Mouse (Mus musculus) liver, postnatal 0 days (tissue): ENCODE data around the gene Gm6034. TPM values are rescaled to one million over a fixed set of nuclear protein-coding genes. Genes with fewer than 3 reads are reported as not detected.

Experiments used
- ATAC-seq: fragments of 200-750 bp; cut with Nextera tagmentation; 2 replicates; pipeline ENCODE4 v1.8.0; 2017; ENCODE audit warnings: mild to moderate bottlenecking, moderate library complexity
- DNase-seq: peaks from one replicate; pipeline ENCODE4 v3.0.0-alpha.2; 2016
- H3K27ac ChIP-seq: fragments of 300-500 bp; sonication (generic); 2 replicates; pipeline ENCODE4 v1.5.1; 2014; ENCODE audit warnings: antibody characterized with exemption, moderate library complexity, mild to moderate bottlenecking, low read depth
- H3K27me3 ChIP-seq: fragments of 300-500 bp; sonication (generic); 2 replicates; pipeline ENCODE4 v1.6.1; 2014; ENCODE audit warnings: low read length, control low read depth, mixed read lengths; ENCODE audit not compliant: insufficient read depth
- H3K36me3 ChIP-seq: fragments of 300-500 bp; sonication (generic); replicated peaks from 2 replicates; pipeline ENCODE4 v1.6.1; 2014; ENCODE audit warnings: mild to moderate bottlenecking, control low read depth, low read length, moderate library complexity, mixed read lengths; ENCODE audit not compliant: insufficient read depth
- H3K4me1 ChIP-seq: fragments of 300-500 bp; sonication (generic); 2 replicates; pipeline ENCODE4 v1.6.1; 2014; ENCODE audit warnings: antibody characterized with exemption, mild to moderate bottlenecking, control low read depth; ENCODE audit not compliant: insufficient read depth
- H3K4me2 ChIP-seq: fragments of 300-500 bp; sonication (generic); 2 replicates; pipeline ENCODE4 v1.6.1; 2014; ENCODE audit warnings: low read depth, mild to moderate bottlenecking, low read length, moderate library complexity, mixed read lengths
- H3K4me3 ChIP-seq: fragments of 300-500 bp; sonication (generic); 2 replicates; pipeline ENCODE4 v1.5.1; 2014; ENCODE audit warnings: low read depth, low read length
- H3K9ac ChIP-seq: fragments of 300-500 bp; sonication (generic); replicated peaks from 2 replicates; pipeline ENCODE4 v1.6.1; 2014; ENCODE audit warnings: mild to moderate bottlenecking, moderate library complexity
- H3K9me3 ChIP-seq: fragments of 300-500 bp; sonication (generic); 2 replicates; pipeline ENCODE4 v1.6.1; 2016; ENCODE audit warnings: mild to moderate bottlenecking, control low read depth, low read length, mixed read lengths
- CTCF ChIP-seq: sonication (generic); IDR thresholded peaks from 2 replicates; pipeline ENCODE4 v1.5.1; 2016; ENCODE audit warnings: antibody characterized with exemption, low read depth
- EP300 ChIP-seq: IDR thresholded peaks from 2 replicates; pipeline ENCODE4 v1.6.1; 2016; ENCODE audit warnings: antibody characterized with exemption, low read depth, mild to moderate bottlenecking
- WGBS: fragments of 180-500 bp; shearing (Covaris S2); extraction: QIAGEN DNeasy Blood & Tissue Kit; methylation state at CpG from one replicate; pipeline ENCODE4 v1.1.7; 2014; ENCODE audit not compliant: insufficient replicate concordance; 5-methylcytosine and 5-hydroxymethylcytosine counted together
- polyA plus RNA-seq: library from polyadenylated mRNA; unstranded; fragments of >200 nt; fragmentation: Nextera tagmentation; extraction: Ambion mirVana; gene quantifications from 2 replicates; pipeline ENCODE4 v1.2.1, GENCODE M21; 2015

The Gm6034 gene
- polyA plus RNA-seq, 1 experiment from 2014 or later = not detected

- Histone ChIP-seq H3K36me3 (peaks cover 11% of the 10 kb centered on the region), H3K4me2 (no peak overlapping the region), H3K27me3 (no peaks in the 10 kb centered on the region), H3K27ac (peak overlapping the region; percentile 97; the same call in 1 of the 2 replicates), H3K4me1 (peaks cover 43% of the 10 kb centered on the region), H3K9me3 (peaks cover under 1% of the 10 kb centered on the region; the same call in 1 of the 2 replicates), H3K9ac (no peak overlapping the region), H3K4me3 (no peak overlapping the region)
- WGBS = 85% methylated on average over 9 of the region's 9 CpGs
- DNase-seq (no peak), ATAC-seq (no peak)
- TF ChIP-seq EP300 = no peak
- TF ChIP-seq CTCF = no peak
These were observed 20.7 kb upstream of the Gm6034 start for GRCm38 (mm10) chr17:36022098-36022497.

- peaks cover 39% of the 10 kb centered on the region for H3K4me1 ChIP-seq
- no peak overlapping the region for H3K4me2 ChIP-seq
- TF ChIP-seq EP300 (no peak), CTCF (no peak)
- H3K9me3 ChIP-seq = no peaks in the 10 kb centered on the region
- no peak overlapping the region for H3K4me3 ChIP-seq
- DNase-seq = no peak
- no peak overlapping the region for H3K9ac ChIP-seq
- H3K27me3 ChIP-seq = no peaks in the 10 kb centered on the region
- 90% methylated on average over 6 of the region's 6 CpGs for WGBS
- H3K27ac ChIP-seq = peak overlapping the region; percentile 82
- peaks cover 3% of the 10 kb centered on the region for H3K36me3 ChIP-seq
- no peak for ATAC-seq
These were observed 19.8 kb upstream of the Gm6034 start for GRCm38 (mm10) chr17:36022922-36023321.

- WGBS = 53% methylated on average over 9 of the region's 9 CpGs
- no peaks in the 10 kb centered on the region for H3K36me3 ChIP-seq
- no peaks in the 10 kb centered on the region for H3K27me3 ChIP-seq
- H3K9ac ChIP-seq = peak overlapping the region; percentile 50; the same call in 1 of the 2 replicates
- peak overlapping the region; percentile 14; the same call in 1 of the 2 replicates for H3K4me3 ChIP-seq
- peaks cover 34% of the 10 kb centered on the region for H3K4me1 ChIP-seq
- no peaks in the 10 kb centered on the region for H3K9me3 ChIP-seq
- peak overlapping the region; percentile 82 for H3K27ac ChIP-seq
- peak overlapping the region; percentile 52 for H3K4me2 ChIP-seq
- peak; percentile 65; the same call in 1 of the 2 replicates for TF ChIP-seq EP300
- no peak for TF ChIP-seq CTCF
- ATAC-seq = peak; percentile 45
- peak; percentile 57 for DNase-seq
These were observed 18.8 kb upstream of the Gm6034 start for GRCm38 (mm10) chr17:36023710-36024654.

- Histone ChIP-seq H3K4me2 (no peak overlapping the region), H3K9me3 (no peaks in the 10 kb centered on the region), H3K9ac (no peak overlapping the region), H3K27ac (no peak overlapping the region), H3K36me3 (no peaks in the 10 kb centered on the region), H3K4me1 (peaks cover 34% of the 10 kb centered on the region), H3K27me3 (no peaks in the 10 kb centered on the region), H3K4me3 (no peak overlapping the region)
- no peak for TF ChIP-seq CTCF
- TF ChIP-seq EP300 = no peak
- no peak for ATAC-seq
- 73% methylated on average over 5 of the region's 5 CpGs for WGBS
- DNase-seq = no peak
These were observed 17.6 kb upstream of the Gm6034 start for GRCm38 (mm10) chr17:36025197-36025596.

GRCm38 (mm10) chr17:36025901-36026300 is 16.9 kb upstream of the Gm6034 start:
- TF ChIP-seq EP300 (no peak), CTCF (no peak)
- H3K36me3 ChIP-seq = no peaks in the 10 kb centered on the region
- H3K4me3 ChIP-seq = no peak overlapping the region
- no peaks in the 10 kb centered on the region for H3K27me3 ChIP-seq
- H3K4me2 ChIP-seq = no peak overlapping the region
- peaks cover 41% of the 10 kb centered on the region for H3K4me1 ChIP-seq
- DNase-seq (no peak), ATAC-seq (no peak)
- no peak overlapping the region for H3K9ac ChIP-seq
- 85% methylated on average over 4 of the region's 4 CpGs for WGBS
- no peak overlapping the region for H3K27ac ChIP-seq
- no peaks in the 10 kb centered on the region for H3K9me3 ChIP-seq

GRCm38 (mm10) chr17:36027663-36028062 is 15.1 kb upstream of the Gm6034 start:
- H3K27me3 ChIP-seq = no peaks in the 10 kb centered on the region
- H3K27ac ChIP-seq = no peak overlapping the region
- no peak overlapping the region for H3K4me2 ChIP-seq
- H3K36me3 ChIP-seq = no peaks in the 10 kb centered on the region
- no peak overlapping the region for H3K9ac ChIP-seq
- 88% methylated on average over 4 of the region's 4 CpGs for WGBS
- DNase-seq (no peak), ATAC-seq (no peak)
- H3K4me1 ChIP-seq = peaks cover 40% of the 10 kb centered on the region
- no peak for TF ChIP-seq EP300
- no peak for TF ChIP-seq CTCF
- no peak overlapping the region for H3K4me3 ChIP-seq
- no peaks in the 10 kb centered on the region for H3K9me3 ChIP-seq
